Mouse (Mus musculus): ENCODE data around the gene Top1. TPM values are rescaled to one million over a fixed set of nuclear protein-coding genes. Genes with fewer than 3 reads are reported as not detected.

Top1 gene
- 43.5 and 44.2 TPM in 2 replicates for polyA plus RNA-seq (2012; rRNA removed)

GRCm38 (mm10) chr2:160645614-160646137 lies at the start of gene Top1:
Gene Top1 (plus strand): TSS chr2:160645888.

GRCm38 (mm10) chr2:160731117-160731838 lies 85.6 kb downstream of the Top1 start, which contains the start of gene Plcg1:
Gene Plcg1 (plus strand): TSS chr2:160731300.

Other genes with a start within 250 kb of the Top1 start
- 128 and 138 TPM in 2 replicates for gene Plcg1, start 85.4 kb downstream of the Top1 start, polyA plus RNA-seq (2012; rRNA removed)
- 12.0 and 12.2 TPM in 2 replicates for gene Zhx3, start 227.1 kb downstream of the Top1 start, polyA plus RNA-seq (2012; rRNA removed)
- 0.28 and 0.53 TPM in 2 replicates for gene Lpin3, start 234.8 kb downstream of the Top1 start, polyA plus RNA-seq (2012; rRNA removed)